Mouse (Mus musculus) erythroblast, embryonic 14.5 days (primary cell): ENCODE data around the gene Dyrk4.

Experiments
- GATA1 ChIP-seq: IDR thresholded peaks from 2 replicates; pipeline ENCODE4 v1.6.1; 2012; ENCODE audit warnings: low read length, inconsistent platforms, mixed read lengths
- TAL1 ChIP-seq: IDR thresholded peaks from 3 replicates; pipeline ENCODE4 v1.6.1; 2012; ENCODE audit warnings: low read length, inconsistent platforms, mixed read lengths

DNA sequence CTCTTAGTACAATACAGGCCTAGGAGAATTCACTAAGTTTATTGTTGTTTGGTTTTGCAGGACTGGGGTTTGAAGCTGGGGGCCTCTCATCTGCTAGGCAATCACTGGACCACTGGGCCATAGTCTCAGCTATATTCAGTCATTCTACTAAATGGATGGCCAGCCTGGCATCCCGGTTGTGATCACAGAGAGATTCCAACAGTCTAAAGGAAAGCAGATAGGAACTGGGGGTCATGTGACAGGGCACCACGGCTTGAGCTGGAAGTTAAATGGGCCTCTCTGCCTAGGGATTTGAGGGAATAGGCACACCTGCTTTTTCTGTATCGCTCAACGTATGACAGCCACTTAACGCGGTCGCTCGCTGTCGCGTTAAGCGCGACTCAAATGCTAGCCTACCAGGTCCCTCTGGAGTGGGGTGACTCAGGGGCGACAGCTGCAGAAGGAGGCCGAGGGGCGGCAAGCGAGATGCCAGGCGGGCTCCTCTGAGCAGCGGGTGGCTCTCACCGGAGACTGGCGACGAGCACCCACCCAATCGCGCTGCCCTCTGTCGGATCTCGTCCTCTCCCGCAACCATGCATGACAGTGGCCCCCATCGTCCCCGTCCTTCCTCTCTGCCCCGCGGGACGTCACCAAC lies 17.3 kb upstream of the Dyrk4 start:
- no peak for TF ChIP-seq GATA1
- no peak for TF ChIP-seq TAL1
